Mouse (Mus musculus): ENCODE data around the gene I830077J02Rik.

GRCm38 (mm10) chr3:105935033-105935432 lies 2.6 kb upstream of the I830077J02Rik start:
- TF ChIP-seq CTCF (IDR thresholded peaks at IDR 0.05; ENCODE audit: control insufficient read depth, insufficient read depth, insufficient read length) (no peak), USF1 (IDR thresholded peaks at IDR 0.05; ENCODE audit: low read depth) (no peak), MAX (IDR thresholded peaks at IDR 0.05) (no peak), CEBPB (IDR thresholded peaks at IDR 0.05; ENCODE audit: low read depth) (no peak), FOSL1 (IDR thresholded peaks at IDR 0.05; ENCODE audit: insufficient read depth, low read length, poor library complexity, severe bottlenecking) (no peak), MYOD1 (IDR thresholded peaks at IDR 0.05; ENCODE audit: control insufficient read depth, insufficient read length, low read depth) (no peak)
